Mouse (Mus musculus) adrenal gland, adult 2 months (tissue): Measurements from ENCODE around the gene Etnk1. TPM values are rescaled to one million over a fixed set of nuclear protein-coding genes. Genes with fewer than 3 reads are reported as not detected.

Source experiments
- DNase-seq: peaks from one replicate; pipeline ENCODE4 v3.0.0; 2021
- polyA plus RNA-seq: library from polyadenylated mRNA; depleted of rRNA; stranded (reverse); fragments of >200 nt; gene quantifications from 2 replicates; pipeline ENCODE4 v1.2.3, GENCODE M21; 2012
- total RNA-seq, 2 experiments: library from RNA; stranded (reverse); gene quantifications; 2 replicates each; pipeline ENCODE4 v1.2.3; 2021

Etnk1 gene
- total and polyA plus RNA-seq, 3 experiments = 42.0 to 98.3 (median 92.4) TPM

DNA sequence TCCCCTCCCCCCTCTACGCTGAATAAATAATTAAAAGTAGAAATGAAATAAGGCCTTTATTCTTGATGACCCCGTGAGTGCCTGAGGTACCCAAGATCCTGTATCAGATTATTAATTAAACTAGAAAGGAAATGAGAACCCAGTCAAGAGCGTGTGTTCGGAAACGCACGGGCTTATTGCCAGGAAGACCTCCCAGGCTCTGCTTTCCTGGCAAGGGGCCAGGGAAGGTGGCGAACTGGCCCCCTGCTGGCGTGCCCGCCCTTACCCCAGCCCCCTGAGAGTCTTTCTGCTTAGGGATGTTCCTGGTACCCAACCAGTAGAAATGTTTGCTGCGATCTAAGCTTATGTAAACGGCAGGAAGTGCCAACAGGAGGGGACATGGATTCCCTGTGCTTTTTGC is 49.2 kb downstream of the Etnk1 start:
- no peak for DNase-seq

DNA sequence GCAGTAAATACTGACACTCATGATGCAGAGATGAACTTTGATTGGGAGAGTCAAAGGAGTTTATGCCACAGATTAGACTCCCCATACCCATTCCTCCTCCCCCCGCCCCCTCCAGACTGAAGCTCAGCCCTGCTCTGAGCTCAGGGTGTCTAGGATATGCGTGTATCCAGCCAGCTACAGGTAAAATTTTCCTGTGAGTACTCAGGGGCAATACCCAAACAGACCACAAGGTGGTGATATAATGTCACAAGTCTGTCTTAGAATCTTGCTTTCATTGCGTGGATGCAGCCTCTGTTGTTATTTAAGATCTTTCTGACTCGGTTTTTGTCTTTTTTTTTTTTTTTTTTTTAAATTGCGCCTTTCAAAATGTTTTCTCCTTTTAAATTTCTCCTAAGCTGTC is 52.3 kb downstream of the Etnk1 start:
- DNase-seq = peak; percentile 36

GRCm38 (mm10) chr6:143221245-143221644 is 54.2 kb downstream of the Etnk1 start:
- no peak for DNase-seq

DNA sequence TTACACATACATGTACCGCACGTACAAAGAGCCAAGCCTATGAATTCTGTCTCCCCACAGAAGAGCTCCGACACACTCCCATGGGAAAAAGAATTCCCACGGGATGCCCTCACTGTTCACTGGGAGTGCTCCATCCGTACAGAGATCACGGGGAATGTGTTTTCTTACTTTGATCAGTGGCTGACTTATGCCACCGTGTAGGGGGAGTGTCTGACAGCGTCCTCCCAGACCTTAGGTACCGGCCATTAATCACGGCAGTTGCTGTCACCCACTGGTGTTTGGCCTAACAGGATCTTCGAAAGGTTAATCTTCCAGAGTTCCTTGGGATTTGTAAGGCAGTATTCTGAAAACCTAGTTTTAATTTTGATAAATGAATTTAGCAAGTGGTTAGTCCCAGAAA is 57.0 kb downstream of the Etnk1 start:
- DNase-seq = no peak

DNA sequence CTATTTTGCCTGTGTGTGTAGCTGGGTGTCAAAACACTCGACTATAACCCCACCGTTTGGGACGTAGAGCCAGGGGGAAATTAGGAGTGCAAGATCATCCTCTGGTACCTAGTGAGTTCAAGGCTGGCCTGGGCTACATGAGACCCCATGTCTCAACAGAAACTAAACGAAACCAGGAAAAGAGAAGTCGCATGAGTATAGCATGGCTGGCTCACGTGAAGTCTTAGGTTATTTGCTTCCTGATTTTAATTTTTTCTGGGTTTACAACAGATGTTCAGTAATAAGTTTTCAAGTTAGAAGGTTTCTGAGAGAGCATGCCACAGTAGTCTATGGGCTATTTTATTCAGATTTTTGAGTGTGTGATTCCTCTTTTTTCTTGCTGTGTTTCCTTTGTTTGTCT is 57.9 kb downstream of the Etnk1 start:
- DNase-seq = no peak

DNA sequence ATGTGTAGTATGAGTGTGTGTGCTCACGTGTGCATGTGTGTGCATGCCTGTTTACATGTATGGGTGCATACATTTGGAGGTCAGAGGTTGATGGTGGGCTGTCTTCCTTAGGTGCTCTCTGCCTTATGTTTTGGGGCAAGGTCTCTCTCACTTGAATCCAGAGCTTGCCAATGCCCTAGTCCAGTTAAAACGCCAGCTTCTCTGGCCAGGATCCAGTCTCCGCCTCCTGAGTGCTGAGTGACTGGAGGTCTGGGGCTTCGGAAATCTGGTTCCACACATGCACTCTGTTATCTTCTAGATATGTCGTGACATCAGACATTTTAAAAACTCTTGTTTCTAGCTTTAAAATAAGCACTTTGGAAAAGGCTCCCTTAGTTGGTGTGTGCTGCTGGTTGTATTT is 61.7 kb downstream of the Etnk1 start:
- DNase-seq = peak; percentile 29

- DNase-seq = peak; percentile 68
These were observed 62.9 kb downstream of the Etnk1 start for GRCm38 (mm10) chr6:143229906-143230305.

DNA sequence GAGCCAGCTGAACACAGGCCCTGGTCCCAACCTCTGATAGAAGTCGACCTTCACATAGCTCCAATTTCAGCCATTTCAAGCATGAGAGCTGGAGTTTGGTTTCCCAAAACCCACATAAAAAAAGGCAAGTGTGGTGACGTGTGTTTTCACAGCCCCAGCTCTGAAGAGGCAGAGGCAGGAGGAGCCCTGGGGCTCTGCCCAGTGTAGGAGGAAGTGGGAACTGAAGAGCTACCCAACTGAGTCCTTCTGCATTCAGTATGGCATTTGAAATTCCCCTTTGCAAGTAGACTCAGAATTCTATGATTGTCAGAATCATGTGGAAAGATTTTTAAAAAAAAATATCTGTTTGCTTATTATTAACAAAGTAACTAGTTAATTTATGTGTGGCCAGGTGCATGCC is 63.9 kb downstream of the Etnk1 start:
- DNase-seq = no peak

GRCm38 (mm10) chr6:143232718-143233117 is 65.7 kb downstream of the Etnk1 start:
- no peak for DNase-seq

DNA sequence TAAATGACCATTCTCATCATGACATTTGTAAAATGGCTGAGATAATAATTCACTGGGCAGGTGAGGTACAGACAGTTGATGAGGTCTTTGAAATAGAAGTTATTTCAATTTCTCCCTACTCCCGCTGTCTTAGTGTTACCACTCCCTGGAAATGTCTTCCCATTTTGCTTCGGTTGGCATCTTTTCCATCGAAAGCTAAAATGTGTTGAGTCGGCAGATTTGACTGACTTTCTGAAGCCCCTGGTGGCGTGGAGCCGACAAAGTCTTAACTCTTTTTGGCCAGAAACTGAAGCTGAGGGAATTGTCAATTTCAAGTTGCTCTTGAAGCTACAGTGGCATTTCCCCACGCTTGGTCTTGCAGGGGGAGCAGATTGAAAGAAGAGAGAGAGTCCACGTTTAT is 67.8 kb downstream of the Etnk1 start:
- no peak for DNase-seq

DNA sequence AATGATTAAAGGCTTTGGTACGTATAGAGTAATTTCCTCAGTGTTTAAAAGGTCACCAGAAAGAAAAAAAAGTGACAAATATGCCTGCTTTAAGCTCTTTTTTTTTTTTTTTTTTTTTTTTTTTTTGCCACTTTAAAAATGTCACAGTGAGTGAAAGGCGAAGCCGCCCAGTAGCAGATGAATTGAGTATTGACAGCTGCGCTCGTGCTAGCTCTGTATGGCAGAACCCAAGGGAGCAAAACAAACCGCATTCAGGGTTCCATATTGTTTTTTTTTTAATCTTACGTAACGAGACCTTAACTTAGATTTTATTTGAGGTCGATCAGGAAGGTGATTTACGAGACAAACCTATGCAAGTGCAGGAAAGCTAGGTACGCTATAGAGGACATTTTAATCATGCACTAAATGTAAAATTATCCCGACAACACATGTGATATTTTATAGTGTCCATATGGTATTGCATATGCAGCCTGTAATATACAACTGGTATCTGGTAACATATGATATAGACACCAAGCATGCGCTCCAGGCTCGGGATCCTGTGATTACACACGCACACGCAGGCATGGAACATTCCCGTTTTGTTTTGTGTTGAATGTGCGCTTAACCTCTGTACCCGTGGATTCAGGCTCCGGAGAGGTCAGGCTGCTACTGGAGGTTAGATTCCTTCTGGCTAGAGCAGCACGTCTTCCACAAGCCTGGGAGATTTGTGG is 72.5 kb downstream of the Etnk1 start:
- DNase-seq = no peak

DNA sequence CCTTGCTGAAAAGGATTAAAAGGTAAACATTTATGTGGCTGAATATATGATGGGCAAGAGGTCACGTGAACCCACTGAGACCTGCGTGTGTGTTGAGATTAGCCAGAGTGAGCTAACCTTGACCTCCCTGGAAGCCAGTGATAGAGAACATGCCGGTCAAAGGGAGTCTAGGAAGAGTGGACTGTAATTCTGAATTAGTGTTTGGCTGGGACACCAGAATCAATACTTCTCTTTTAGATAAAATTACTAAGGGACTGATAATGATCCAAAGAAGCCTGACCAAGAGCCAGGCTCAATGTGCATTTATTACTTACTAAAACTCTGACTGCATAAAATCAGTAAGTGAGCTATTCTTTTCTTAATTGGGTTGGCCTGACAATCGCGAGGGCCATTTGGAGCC is 76.2 kb downstream of the Etnk1 start:
- DNase-seq = no peak

GRCm38 (mm10) chr6:143257921-143258320 is 90.9 kb downstream of the Etnk1 start:
- no peak for DNase-seq

DNA sequence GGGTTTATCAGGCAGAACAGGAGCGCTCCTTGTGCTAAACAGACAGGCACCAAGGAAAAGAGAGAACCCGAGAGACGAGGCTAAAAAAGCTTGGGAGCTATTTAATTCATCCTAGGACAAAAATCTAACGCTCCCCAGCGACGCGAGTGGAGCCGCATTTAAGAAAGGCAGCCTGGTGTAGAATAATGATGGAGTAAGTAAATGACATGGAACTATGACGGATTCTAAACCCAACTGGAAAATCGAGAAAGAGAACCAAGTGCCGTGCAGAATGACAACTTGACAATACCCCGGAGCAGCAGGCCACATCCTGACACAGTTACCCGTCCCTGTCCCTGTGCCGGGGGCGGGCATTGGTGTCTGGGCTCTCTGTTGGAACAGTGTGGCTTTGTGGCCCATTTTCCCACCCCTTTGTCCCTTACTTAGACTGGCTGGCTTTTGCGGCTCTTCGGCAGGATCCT is 92.2 kb downstream of the Etnk1 start:
- DNase-seq = no peak

DNA sequence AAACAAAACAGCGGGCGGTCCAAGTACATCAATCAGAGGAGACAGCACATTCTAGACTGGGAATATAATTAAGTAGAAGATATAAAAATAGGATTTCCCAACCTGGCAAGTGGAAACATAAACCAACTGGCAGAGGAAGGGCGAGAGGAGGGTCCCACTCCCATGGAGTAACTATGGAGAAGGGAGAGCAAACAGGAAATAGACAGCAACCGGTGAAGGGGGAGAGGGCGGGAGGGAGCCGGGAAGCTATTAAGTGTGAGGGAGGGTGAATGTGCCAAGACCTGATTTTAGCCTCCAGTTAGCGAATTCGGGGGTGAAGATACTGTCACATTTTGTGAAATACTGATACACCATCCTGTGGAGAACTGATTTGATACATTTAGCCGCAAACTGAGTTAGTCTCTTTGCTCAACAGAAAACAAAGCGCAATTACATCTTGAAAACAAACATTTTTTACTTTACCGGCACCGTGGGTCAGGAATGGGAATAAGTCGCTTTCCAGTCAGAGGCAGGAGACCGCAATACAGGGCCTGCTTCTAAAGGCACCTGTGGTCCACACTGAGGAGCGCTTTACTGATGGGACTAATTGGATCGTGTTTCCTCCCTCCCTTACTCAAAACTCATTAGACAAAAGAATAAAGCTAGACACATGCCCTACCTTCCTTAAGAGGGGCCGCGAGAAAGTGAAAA is 93.0 kb downstream of the Etnk1 start:
- DNase-seq = no peak

GRCm38 (mm10) chr6:143260560-143261288 is 93.7 kb downstream of the Etnk1 start:
- no peak for DNase-seq

DNA sequence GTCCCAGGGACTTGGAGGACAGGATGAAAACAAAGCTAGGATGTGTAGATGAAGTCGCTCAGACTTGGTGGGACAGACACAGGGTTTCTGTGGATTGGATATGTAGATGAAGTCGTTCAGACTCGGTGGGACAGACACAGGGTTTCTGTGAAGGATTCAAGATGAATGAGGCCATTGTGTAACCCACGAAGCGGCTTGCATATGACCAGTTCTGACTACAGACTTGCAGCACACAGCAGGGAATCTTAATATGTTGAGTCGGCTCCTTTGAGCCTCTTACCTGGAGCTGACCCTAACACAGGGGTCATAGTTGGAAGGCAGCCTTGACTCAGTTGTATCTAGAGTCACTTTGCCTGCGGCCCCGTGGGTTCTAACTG is 94.3 kb downstream of the Etnk1 start:
- no peak for DNase-seq

GRCm38 (mm10) chr6:143265482-143265881 is 98.5 kb downstream of the Etnk1 start:
- DNase-seq = no peak

GRCm38 (mm10) chr6:143279222-143279621 is 112.2 kb downstream of the Etnk1 start:
- no peak for DNase-seq
